Mouse (Mus musculus): ENCODE measurements around the gene Mphosph10. TPM values are rescaled to one million over a fixed set of nuclear protein-coding genes. Genes with fewer than 3 reads are reported as not detected.

Mphosph10 gene
- total RNA-seq, 2 experiments from 2014 or later: 25.5 to 26.7 TPM

- no peak for DNase-seq (ENCODE audit: low spot score in 2 of 2)
Measured at GRCm38 (mm10) chr7:64354206-64354605, 37.9 kb downstream of the Mphosph10 start.

GRCm38 (mm10) chr7:64351087-64351486 lies 41.0 kb downstream of the Mphosph10 start:
- no peak for DNase-seq (ENCODE audit: low spot score in 2 of 2)

GRCm38 (mm10) chr7:64349147-64349861 lies 42.8 kb downstream of the Mphosph10 start:
- DNase-seq (ENCODE audit: low spot score in 2 of 2): no peak

GRCm38 (mm10) chr7:64347813-64348212 lies 44.3 kb downstream of the Mphosph10 start:
- DNase-seq (ENCODE audit: low spot score in 2 of 2): no peak

GRCm38 (mm10) chr7:64332686-64333085 lies 59.4 kb downstream of the Mphosph10 start:
- DNase-seq (ENCODE audit: low spot score in 2 of 2): no peak

- DNase-seq (ENCODE audit: low spot score in 2 of 2): no peak
Measured at GRCm38 (mm10) chr7:64331309-64331708, 60.8 kb downstream of the Mphosph10 start.

- no peak for DNase-seq (ENCODE audit: low spot score in 2 of 2)
Measured at GRCm38 (mm10) chr7:64327486-64327885, 64.6 kb downstream of the Mphosph10 start.

- DNase-seq (ENCODE audit: low spot score in 2 of 2): peak; percentile 83 to 86
Measured at GRCm38 (mm10) chr7:64326892-64327291, 65.2 kb downstream of the Mphosph10 start.

Other genes with a start within 250 kb of the Mphosph10 start
- under 1 TPM in 1 of 2 experiments, not detected in 1; 0.10 TPM for gene Trpm1, start 238.4 kb downstream of the Mphosph10 start, total RNA-seq (2021)
- 10 to 100 TPM; 25.8 to 30.5 TPM for gene Mtmr10, start 104.6 kb downstream of the Mphosph10 start, total RNA-seq (2021)
- gene Fan1, start 18.2 kb downstream of the Mphosph10 start, total RNA-seq (2021): 1 to 10 TPM; 5.5 to 5.8 TPM
- gene Mcee, start 339 bp upstream of the Mphosph10 start, total RNA-seq (2021): 10 to 100 TPM; 79.9 to 86.8 TPM
- gene Apba2, start 109.4 kb upstream of the Mphosph10 start, total RNA-seq (2021): under 1 TPM in 1 of 2 experiments, not detected in 1; 0.38 TPM

Measured in adrenal gland, adult 18-20 months (tissue).